Mouse (Mus musculus) E14TG2a.4 (cell line): Measurements from ENCODE around the gene N4bp2.

Experiments
- CTCF ChIP-seq: conservative IDR thresholded peaks from 2 replicates; pipeline ENCODE4 v1.5.1; 2014; ENCODE audit warnings: low read length
- POU5F1 ChIP-seq: IDR thresholded peaks from 2 replicates; pipeline ENCODE4 v1.6.1; 2014; ENCODE audit warnings: low read length, borderline replicate concordance

GRCm38 (mm10) chr5:65724311-65725054 lies 38.8 kb upstream of the N4bp2 start:
- TF ChIP-seq CTCF, result peak; percentile 27
- no peak for TF ChIP-seq POU5F1
